Mouse (Mus musculus) hematopoietic stem cell, adult 5-6 weeks (primary cell): ENCODE data around the gene Mrpl10. TPM values are rescaled to one million over a fixed set of nuclear protein-coding genes. Genes with fewer than 3 reads are reported as not detected.
A peak's percentile ranks its signal among the peaks of the same experiment; 100 is the strongest.

ENCODE experiments used
- ATAC-seq, 2 experiments: fragments of 125-278 bp in 1 of 2; replicated peaks in 1 of 2; 2 replicates each; pipeline ENCODE4 v1.8.0; 2016 to 2017; ENCODE audit warnings: inconsistent platforms in 2 of 2, mild to moderate bottlenecking in 2 of 2, moderate number of reproducible peaks in 2 of 2, low read depth in 1 of 2, moderate TSS enrichment in 1 of 2; ENCODE audit not compliant: low FRiP score in 2 of 2, poor library complexity in 2 of 2, severe bottlenecking in 2 of 2, insufficient read depth in 1 of 2, low TSS enrichment in 1 of 2
- total RNA-seq: library from RNA; stranded (forward); fragments of 172-1452, 232-1000 nt; gene quantifications from 2 replicates; pipeline ENCODE4 v1.2.3, GENCODE M21; 2017

Gene Mrpl10
- 13.9 and 17.1 TPM in 2 replicates for total RNA-seq

DNA sequence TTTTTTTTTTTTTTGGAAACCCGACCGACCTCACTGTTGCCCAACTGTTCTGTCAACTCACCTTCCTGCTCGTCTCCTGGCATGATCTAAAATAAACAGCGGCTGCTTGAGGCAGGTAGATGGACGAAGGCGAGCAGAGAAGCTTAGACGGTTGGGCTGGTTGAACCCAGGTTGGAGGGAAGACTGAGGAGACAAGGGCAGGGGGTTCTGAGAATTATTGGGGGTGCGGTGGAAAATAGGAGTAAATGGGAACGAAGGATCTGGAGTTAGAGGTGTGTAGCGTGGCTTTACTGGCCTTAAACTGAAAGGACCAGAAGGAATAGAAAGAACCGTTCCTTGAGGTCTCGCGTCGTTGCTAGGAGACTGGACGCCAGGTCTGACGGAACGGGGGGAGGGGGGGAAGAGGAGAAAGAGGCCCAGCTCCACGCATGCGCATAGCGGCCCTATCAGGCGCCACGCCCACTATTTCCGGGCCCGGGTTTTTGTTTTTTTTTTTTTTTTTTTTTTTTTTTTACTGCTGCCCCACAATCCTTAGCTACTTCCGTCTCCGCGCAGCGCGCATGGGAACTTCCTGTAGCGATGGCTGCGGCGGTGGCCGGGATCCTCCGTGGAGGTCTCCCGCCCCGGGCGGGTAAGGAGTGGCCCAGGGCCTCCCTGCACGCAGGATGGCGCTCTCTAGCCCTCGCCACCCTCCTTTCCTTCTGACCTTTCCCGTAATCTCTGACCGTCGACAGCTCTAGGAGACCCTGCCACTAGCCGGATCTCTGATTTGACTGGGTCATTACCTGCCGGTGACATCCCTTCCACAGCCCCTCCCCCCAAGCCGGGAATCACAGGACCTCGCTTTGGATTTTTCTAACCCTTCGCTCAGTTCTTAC is at the start of gene Mrpl10, which contains the start of gene Lrrc46:
Gene Mrpl10, plus strand, starts transcription at position 539 of the 878 bp plus-strand sequence.
Gene Lrrc46, minus strand, starts transcription at position 386 of the 878 bp plus-strand sequence.
- peak; percentile 91 for ATAC-seq

DNA sequence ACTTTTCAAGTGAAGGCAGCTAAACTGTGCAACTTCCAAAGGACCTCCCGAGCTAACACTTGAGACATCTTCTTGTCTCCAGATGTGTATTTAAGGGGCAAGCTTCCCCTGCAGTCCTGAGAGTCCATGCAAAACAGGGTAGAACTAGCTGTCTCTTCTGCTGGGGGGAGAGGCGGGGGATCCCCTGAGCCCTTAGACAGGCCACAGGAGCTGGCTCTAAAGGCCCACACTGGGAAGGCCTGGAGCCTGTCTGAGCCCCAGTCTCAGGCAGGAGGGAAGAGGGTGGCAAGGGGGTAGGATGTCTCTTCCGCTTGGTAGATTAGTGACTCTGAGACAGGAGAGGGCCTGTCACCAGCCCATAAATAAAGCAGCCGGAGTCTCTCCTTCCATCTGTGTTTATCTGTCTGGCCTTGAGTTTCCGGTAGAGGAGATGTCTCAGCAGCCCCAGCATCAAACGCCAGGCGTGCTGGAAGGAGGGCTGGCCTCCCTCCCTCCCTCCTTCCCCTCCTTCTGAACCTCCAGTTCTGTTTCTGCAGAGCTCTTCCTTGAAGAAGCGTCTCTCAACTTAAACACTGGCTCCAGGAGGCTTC is 48.5 kb upstream of the Mrpl10 start:
- ATAC-seq: peak in 1 of 2 experiments; percentile 13; a peak in 1 of 4 replicates

DNA sequence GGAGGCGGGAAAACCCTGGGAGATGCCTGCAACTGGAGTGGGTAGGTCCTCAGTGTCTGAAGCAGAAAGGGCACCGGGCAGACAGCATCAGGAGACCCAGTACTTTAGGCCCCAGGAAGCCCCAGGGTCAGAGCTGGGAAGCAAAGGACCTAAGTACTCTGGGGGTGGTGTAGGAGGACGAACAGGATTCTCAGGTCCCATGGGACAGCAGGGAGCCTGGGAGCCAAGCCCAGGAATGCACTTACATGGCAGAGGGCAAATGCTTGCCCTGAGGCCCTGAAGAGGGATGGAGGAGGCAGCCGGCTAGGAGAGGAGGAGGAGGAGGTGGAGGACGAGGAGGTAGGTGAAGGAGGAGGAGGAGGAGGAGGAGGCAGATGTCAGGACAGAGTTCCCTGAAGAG is 46.3 kb upstream of the Mrpl10 start:
- ATAC-seq: no peak

DNA sequence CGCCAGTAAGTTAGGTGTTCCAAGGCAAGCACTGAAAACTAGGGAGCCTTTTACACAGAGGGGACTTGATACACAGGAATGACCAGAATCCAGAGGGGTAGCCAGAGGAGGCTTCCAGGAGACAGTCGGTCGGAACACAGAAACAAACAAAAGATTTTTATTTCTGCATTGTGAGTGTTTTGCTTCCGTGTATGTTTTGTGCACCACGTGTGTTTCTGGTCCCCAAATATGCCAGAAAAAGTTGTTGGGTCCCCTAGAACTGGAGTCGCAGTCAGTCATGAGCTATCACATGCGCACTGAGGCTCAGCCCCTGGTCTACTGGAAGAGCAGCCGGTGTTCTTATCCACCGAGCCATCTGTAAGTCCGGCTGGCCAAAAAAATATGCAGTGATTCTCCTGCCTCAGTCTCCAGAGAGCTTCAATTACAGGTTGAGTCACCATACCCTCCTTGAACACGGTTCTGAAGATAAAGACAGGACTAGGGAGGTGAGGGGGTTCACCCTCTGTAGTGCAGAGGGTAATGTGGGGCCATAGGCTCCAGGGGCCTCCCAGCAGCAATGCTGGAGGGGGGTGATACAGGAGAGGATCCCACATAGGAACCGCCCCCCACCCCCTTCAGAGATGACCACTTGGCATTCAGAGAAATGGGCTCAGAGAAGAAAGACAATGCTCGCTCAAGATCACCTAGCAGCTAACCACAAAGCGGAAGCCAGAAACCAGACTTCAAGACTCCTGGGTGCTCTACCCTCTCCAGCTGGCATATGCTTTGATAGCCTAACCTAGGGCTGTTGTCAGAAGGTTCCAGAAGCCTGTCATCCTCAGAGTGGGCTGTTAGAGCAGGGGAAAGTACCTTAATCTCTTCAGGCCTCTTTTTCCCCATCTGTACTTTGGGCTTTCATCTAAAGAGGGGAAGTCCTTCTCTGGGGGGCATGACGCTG is 45.3 kb upstream of the Mrpl10 start:
- no peak for ATAC-seq

DNA sequence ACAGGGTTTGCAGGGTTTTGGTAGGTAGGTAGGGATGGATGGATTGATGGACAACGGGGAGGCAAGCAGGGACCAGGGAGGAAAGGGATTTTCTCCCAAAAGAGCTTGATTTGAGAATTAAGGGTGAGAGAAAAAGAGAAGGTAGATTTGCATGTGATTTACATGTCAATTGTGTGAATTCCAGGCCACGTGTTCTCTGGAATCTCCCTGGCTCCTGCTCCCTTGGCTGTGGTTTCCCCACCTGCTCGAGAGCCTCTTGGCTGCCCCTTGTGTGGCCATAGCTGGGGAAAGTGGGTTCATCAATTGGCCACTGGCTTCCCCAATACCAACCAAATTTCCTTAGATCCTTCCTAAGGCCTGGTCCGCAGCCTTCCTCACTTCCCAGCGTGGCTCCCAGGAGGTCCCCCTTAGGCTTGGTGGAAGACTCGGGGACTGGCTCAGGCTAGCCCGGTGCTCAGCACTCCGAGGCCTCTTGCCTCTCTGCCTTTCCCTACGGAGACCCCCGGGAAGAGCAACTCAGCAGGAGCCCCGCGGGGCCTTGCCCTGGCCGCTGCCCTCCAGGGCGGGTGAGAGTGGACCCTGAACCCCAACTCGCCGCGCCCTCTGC is 44.5 kb upstream of the Mrpl10 start:
- ATAC-seq: no peak

DNA sequence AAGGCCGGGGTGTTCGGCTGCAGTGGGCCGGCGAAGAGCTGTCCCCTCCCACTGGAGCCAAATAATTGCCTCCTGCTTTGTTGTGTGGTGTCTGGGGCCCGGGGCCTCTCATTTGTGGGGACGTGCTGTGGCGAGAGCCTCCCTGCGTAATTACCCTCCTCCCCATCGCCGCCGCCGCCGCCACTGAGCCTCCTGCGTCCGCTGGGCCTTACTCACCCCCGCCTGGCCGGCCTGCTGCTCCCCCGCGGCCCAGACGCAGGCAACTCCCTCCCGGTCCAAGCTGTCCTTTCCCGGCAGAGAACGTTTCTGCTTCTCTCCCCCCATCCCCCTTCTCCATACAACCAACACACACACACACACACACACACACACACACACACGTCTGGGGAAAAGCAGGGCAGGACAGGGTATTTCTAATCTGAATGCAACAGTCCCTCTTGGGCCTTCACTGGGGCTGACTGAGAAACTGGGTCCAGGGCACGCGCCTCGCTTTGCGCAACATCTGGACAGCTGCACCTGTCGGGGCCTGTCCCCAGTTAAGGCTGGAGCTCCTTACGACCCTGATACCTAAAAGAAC is 43.9 kb upstream of the Mrpl10 start:
- ATAC-seq: no peak

DNA sequence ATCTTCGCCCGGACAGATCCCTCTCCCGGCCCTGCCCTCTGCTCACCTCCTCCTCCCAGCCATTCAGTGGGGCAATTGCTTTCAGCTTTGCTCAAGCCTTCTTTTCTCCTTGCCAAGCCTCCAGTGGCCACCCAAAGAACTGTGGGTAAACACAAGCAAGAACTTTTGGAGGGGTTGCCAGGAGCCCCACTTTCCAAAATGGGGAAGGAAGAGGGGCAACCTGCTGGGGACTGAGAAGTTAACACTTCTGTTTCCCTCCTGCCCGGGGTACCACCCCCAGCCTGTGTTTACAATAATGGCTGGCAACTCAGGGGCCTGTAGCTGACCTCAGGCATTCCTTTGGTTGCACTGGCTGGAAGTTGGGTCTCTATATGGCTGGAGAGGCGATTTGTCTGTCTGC is 38.2 kb upstream of the Mrpl10 start:
- ATAC-seq: peak; percentile 37 to 44; a peak in 2 of 4 replicates

DNA sequence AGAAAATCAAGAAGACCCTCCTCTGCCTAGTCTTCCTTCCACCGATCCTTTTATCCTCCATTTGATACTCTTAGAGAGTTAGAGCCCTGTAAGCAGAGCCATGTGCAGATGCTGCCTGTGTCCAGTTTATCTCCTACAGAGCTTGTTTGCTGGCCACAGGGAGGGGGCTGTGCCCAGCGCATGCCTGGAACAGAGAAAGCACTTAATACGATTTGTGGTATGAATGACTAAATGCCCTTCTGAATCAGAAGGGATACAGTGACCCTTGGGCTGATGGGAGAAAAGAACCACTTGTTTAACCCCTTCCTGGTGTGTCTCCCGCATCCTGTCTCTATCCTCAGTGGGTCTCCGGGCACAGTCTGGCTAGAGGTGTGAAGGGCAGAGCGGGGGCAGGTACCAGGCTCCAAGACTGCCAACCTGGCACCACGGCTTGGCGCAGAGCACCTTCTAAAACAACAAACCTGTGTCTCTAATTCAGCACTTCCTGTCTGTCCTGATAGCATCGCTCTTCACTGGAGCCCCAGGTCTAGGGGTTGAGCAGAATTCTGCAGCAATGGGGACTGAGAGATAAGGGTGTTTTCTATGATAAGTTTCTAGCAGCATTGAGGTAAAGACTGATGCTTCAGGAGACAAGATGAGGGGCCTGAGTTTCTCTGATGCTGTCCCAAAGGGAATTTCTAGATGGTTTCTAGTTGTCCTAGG is 34.1 kb upstream of the Mrpl10 start:
- ATAC-seq: no peak

DNA sequence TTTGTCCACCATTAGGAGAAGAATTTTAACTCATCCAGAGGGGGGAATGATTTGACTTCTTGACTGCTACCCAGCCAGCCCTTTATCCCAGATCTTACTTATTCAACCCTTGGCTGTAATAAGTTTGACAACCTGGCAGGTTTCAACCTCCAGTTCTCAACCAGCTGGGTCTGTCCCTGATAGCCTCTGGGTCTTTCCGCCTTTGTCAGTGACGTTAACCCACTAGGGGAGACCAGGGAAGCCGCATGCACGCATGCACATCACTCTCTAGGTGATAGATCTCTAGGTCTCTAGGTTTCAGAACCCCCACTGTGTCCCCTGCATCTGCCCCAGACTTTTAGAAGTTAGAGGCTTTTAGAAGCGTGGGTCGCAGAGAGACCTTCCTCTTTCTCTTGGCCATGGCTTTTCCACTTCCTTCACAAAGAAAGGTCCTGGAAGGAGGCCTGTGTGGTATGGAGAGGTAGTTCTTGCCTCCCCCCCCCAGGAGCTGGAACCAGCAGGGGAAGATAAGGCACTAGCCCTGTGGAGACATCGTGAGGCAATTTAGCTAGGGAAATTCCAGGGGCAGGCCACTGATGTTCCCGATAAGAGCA is 32.1 kb upstream of the Mrpl10 start:
- ATAC-seq: no peak

DNA sequence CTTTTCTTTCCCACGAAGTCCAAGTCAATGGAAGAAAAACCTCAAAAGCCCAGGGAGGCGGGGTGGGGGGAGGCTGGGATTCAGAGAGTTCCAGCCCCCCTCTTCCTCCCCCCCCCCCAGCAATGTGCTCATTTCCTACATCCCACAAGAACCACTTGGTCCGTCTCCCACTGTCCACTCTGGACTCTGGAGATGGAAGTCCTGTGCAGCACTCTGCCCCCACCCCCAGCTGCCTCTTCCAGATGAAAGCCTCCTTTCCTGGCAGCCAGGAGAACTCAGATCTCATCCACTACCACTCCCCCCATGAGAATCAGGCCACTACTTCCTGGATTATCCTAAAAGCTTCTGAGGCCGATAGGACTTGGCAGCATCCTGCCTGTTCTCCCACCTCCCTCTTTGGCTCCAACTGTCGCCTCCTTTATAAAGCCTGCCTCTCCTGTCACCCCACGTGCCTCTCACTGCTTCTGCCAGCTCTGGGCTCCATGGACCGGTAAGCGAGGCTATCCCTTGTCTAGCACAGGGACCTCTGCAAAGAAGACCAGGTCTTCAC is 28.2 kb upstream of the Mrpl10 start, which contains the start of gene Sp6:
Gene Sp6, plus strand, starts transcription at position 274 of the 550 bp plus-strand sequence.
- no peak for ATAC-seq

DNA sequence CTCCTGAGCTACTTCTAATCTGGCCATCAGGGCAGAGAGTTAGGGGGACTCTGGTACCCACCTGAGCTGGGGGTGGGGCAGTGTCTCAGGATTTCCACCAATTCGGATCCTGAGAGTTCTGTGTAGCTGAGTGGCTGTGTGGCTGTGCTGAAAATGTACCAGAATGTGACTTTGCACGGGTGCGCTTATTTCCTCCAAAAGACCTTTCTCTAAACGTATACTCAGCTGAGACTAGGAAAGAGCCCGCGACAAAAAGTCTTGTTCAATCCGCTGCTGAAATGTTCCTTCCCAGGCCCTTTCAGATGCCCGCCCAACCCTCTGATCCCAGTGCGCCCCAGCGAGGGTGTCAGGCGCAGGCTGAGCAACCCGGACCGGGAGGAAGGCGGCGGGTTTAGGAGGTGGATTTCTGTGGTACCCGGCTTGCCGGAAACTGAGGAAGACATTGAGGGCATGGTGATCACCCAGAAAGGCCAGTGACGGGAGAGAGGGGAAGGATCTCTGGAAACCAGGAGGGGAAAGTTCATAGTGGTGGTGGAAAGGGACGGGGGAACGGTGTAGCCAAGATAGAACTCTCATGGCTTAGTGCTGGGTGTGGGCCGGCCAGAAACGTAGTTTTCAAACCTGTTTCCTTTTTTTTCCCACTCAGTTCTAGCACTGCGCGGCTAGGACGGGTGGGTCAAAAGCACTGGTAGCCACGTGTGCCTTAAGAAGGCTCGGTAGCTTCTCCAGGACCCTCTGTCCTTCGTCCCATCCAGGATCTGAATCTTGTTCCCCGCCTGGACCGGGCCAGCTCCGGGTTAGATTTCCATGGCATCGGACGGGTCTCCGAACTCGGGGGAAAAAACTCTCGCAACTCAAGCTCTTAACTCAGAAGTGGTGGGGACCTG is 23.4 kb upstream of the Mrpl10 start:
- ATAC-seq: no peak

DNA sequence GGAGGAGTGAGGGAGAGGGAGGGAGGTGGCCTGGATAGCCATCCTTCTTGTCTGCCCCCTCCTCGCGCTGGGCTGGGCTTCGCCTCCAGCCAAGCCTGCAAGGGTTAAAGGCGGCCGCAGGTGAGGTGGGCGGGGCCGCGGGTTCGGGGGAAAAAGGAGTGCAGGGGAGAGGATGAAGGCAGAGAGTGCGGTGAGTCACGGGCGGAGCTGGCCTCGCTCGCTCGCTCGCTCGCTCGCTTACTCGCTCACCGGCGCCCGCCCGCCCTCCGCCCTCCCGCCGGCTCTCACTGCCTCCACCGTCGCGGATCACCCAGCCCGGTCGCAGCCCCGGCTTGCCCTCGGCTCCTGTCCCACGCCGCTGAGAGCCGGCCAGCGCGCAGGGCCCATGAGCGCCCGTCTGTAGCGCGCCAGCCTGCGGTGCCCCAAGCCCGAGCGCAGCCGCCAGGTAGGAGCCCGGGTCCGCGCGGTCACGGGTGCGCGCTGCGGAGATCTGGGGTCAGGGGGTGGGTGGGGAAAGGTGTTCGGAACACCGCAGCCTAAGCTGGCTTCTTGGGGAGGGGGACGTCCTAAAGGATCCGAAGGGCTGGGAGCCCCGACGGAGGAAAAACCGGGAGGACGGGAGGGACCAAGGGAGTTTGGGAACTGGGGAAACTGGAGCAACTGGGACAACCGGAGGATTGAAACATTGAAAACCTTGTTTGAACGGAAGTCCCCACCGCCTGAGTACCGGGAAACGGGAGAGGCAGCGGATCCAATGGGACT is 22.6 kb upstream of the Mrpl10 start:
- no peak for ATAC-seq

DNA sequence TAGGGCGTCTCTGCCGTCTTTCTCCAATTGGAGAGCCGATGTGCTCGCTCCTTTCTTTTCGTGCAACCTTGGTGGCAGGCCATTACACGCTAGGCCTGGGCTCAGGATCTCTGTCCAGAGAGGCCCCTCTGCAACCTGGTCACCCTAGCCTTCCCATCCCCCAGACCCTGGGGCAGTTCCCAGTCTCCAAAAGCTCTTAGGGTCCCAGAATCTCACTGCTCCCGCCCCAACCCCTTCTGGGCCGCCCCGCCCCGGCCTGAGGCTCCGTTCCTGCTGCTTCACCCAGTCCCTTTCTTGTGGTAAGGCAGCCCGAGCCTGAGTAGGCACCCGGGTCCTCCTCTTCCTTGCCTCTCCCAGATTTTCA is 22.0 kb upstream of the Mrpl10 start:
- no peak for ATAC-seq

DNA sequence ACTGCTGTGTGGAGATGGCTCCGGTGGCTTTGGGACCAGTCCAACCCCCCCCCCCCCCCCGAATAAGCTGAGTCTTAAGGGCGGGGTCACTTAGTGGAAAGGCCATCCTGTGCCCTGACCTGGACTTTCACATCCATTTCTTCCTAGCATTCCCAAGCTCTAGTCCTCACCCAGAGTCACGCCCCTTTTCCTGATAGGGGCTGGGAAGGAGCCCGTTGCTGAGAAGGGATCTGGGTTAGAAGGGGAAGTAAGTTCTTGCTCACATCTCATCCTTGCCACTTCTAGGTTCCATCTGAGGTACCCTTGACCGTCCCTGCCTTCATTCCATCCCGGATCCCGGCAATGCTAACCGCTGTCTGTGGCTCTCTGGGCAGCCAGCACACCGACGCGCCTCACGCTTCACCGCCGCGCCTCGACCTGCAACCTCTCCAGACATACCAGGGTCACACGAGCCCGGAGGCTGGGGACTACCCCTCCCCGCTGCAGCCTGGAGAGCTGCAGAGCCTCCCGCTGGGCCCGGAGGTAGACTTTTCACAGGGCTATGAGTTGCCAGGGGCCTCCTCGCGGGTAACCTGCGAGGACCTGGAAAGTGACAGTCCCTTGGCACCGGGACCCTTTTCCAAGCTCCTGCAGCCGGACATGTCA is 20.1 kb upstream of the Mrpl10 start:
- ATAC-seq: no peak
